Mouse (Mus musculus) kidney, adult 11 months (tissue): Measurements from ENCODE around the gene Rgs3.

Source experiments
- DNase-seq: peaks from one replicate; pipeline ENCODE4 v3.0.0; 2022

The Rgs3 gene

GRCm38 (mm10) chr4:62606905-62607304, 47.3 kb downstream of the Rgs3 start:
- DNase-seq: no peak

- DNase-seq: no peak
Observed at GRCm38 (mm10) chr4:62607345-62607744, 47.7 kb downstream of the Rgs3 start.

GRCm38 (mm10) chr4:62607805-62608204, 48.2 kb downstream of the Rgs3 start:
- DNase-seq: no peak

- DNase-seq: no peak
Observed at GRCm38 (mm10) chr4:62609333-62609732, 49.7 kb downstream of the Rgs3 start.

- no peak for DNase-seq
Observed at GRCm38 (mm10) chr4:62610142-62610675, 50.6 kb downstream of the Rgs3 start.

GRCm38 (mm10) chr4:62612601-62613501, 53.2 kb downstream of the Rgs3 start:
- no peak for DNase-seq

- DNase-seq: no peak
Observed at GRCm38 (mm10) chr4:62613646-62614365, 54.2 kb downstream of the Rgs3 start.

GRCm38 (mm10) chr4:62617856-62618440, 58.3 kb downstream of the Rgs3 start:
- no peak for DNase-seq

- DNase-seq: peak; percentile 81
Observed at GRCm38 (mm10) chr4:62619232-62619964, 59.8 kb downstream of the Rgs3 start.

GRCm38 (mm10) chr4:62619965-62620244, 60.3 kb downstream of the Rgs3 start:
- DNase-seq: no peak

GRCm38 (mm10) chr4:62621151-62621550, 61.5 kb downstream of the Rgs3 start:
- DNase-seq: no peak

- DNase-seq: no peak
Observed at GRCm38 (mm10) chr4:62621880-62622675, 62.4 kb downstream of the Rgs3 start.

GRCm38 (mm10) chr4:62623251-62624015, 63.8 kb downstream of the Rgs3 start:
- no peak for DNase-seq

- DNase-seq: no peak
Observed at GRCm38 (mm10) chr4:62624679-62625450, 65.2 kb downstream of the Rgs3 start.

GRCm38 (mm10) chr4:62625451-62626061, 65.9 kb downstream of the Rgs3 start:
- DNase-seq: no peak

GRCm38 (mm10) chr4:62626228-62627026, 66.8 kb downstream of the Rgs3 start:
- DNase-seq: no peak

- no peak for DNase-seq
Observed at GRCm38 (mm10) chr4:62627331-62627730, 67.7 kb downstream of the Rgs3 start.

- no peak for DNase-seq
Observed at GRCm38 (mm10) chr4:62628547-62628946, 68.9 kb downstream of the Rgs3 start.

GRCm38 (mm10) chr4:62629461-62629860, 69.8 kb downstream of the Rgs3 start:
- no peak for DNase-seq
